Mouse (Mus musculus): ENCODE results near the gene Irx2.

Irx2 gene

GRCm38 (mm10) chr13:72637536-72637935 is 8.9 kb downstream of the Irx2 start:
- DNase-seq (ENCODE audit: low spot score): no peak

GRCm38 (mm10) chr13:72638401-72639130 is 9.9 kb downstream of the Irx2 start:
- no peak for DNase-seq (ENCODE audit: low spot score)

- DNase-seq (ENCODE audit: low spot score): no peak
Measured at GRCm38 (mm10) chr13:72639441-72640130, 11.0 kb downstream of the Irx2 start.

- no peak for DNase-seq (ENCODE audit: low spot score)
Measured at GRCm38 (mm10) chr13:72640131-72640521, 11.5 kb downstream of the Irx2 start.

GRCm38 (mm10) chr13:72656447-72656846 is 27.8 kb downstream of the Irx2 start:
- no peak for DNase-seq (ENCODE audit: low spot score)

GRCm38 (mm10) chr13:72675826-72676225 is 47.2 kb downstream of the Irx2 start:
- no peak for DNase-seq (ENCODE audit: low spot score)
